Mouse (Mus musculus) forebrain, embryonic 16.5 days (tissue): ENCODE results near the gene Havcr1. TPM values are rescaled to one million over a fixed set of nuclear protein-coding genes. Genes with fewer than 3 reads are reported as not detected.
"Not testable (repeated sequence)": the region's sequence is repeated elsewhere in the genome, so short reads cannot be mapped to it uniquely, and the experiment has no call there.

Experiments used
- ATAC-seq: fragments of 200-750 bp; cut with Nextera tagmentation; 2 replicates; pipeline ENCODE4 v1.8.0; 2017; ENCODE audit warnings: mild to moderate bottlenecking, moderate library complexity
- H3K27ac ChIP-seq: fragments of 300-500 bp; sonication (generic); 2 replicates; pipeline ENCODE4 v1.5.1; 2014; ENCODE audit warnings: low read length, control low read depth
- H3K27me3 ChIP-seq: fragments of 300-500 bp; sonication (generic); replicated peaks from 2 replicates; pipeline ENCODE4 v1.6.1; 2014; ENCODE audit warnings: low read length; ENCODE audit not compliant: control insufficient read depth, insufficient read depth
- H3K36me3 ChIP-seq: fragments of 300-500 bp; sonication (generic); 2 replicates; pipeline ENCODE4 v1.6.1; 2014; ENCODE audit not compliant: control insufficient read depth, insufficient read depth
- H3K4me1 ChIP-seq: fragments of 300-500 bp; sonication (generic); replicated peaks from 2 replicates; pipeline ENCODE4 v1.6.1; 2014; ENCODE audit warnings: low read length; ENCODE audit not compliant: control insufficient read depth, insufficient read depth
- H3K4me2 ChIP-seq: fragments of 300-500 bp; sonication (generic); 2 replicates; pipeline ENCODE4 v1.6.1; 2014; ENCODE audit warnings: mild to moderate bottlenecking, low read length, control low read depth
- H3K4me3 ChIP-seq: fragments of 300-500 bp; sonication (generic); replicated peaks from 2 replicates; pipeline ENCODE4 v1.5.1; 2014; ENCODE audit warnings: mild to moderate bottlenecking, low read length, control low read depth
- H3K9ac ChIP-seq: fragments of 300-500 bp; sonication (generic); replicated peaks from 2 replicates; pipeline ENCODE4 v1.6.1; 2014; ENCODE audit warnings: low read depth, low read length, control low read depth
- H3K9me3 ChIP-seq: fragments of 300-500 bp; sonication (generic); 2 replicates; pipeline ENCODE4 v1.6.1; 2016; ENCODE audit warnings: low read length; ENCODE audit not compliant: control insufficient read depth
- WGBS: fragments of 180-500 bp; shearing (Covaris S2); extraction: QIAGEN DNeasy Blood & Tissue Kit; methylation state at CpG from one replicate; pipeline ENCODE4 v1.1.7; 2014; 5-methylcytosine and 5-hydroxymethylcytosine counted together
- polyA plus RNA-seq: library from polyadenylated mRNA; unstranded; fragments of >200 nt; fragmentation: Nextera tagmentation; extraction: Ambion mirVana; gene quantifications from 2 replicates; pipeline ENCODE4 v1.2.1, GENCODE M21; 2015

Gene Havcr1
- polyA plus RNA-seq = not detected in 2 replicates

GRCm38 (mm10) chr11:46735076-46735475 lies at the start of gene Havcr1:
Havcr1 (plus strand) TSS chr11:46735080.
- H3K27me3 ChIP-seq, H3K4me2 ChIP-seq, H3K36me3 ChIP-seq, H3K4me1 ChIP-seq, H3K27ac ChIP-seq, H3K9me3 ChIP-seq, H3K9ac ChIP-seq, ATAC-seq, H3K4me3 ChIP-seq: not testable (repeated sequence)
- 85% methylated on average over 1 of the region's 1 CpGs for WGBS

DNA sequence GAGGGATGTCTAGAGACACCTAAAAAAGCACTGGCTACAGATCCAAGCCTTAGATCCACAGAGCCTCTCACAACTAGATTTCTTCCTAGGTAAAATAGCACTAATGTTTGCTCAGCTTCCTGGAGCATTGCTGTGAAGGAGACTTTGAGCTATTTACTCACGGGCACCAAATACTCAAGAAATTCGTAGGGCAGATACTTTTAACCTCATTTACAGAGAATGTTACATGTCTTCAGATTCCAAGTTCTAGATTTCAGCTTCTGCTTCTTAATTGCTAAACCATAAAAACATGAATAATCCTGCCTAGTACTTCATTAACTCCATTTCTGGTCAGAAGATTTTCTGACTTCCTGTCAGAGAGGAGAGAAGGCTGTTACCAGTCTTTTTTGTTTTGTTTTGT lies 44.7 kb upstream of the Havcr1 start:
- Histone ChIP-seq H3K4me1 (no peaks in the 10 kb centered on the region), H3K4me3 (no peak overlapping the region), H3K9ac (no peak overlapping the region), H3K4me2 (no peak overlapping the region), H3K27me3 (no peaks in the 10 kb centered on the region), H3K9me3 (no peaks in the 10 kb centered on the region), H3K27ac (no peak overlapping the region), H3K36me3 (no peaks in the 10 kb centered on the region)
- no peak for ATAC-seq
- WGBS = 88% methylated on average over 2 of the region's 2 CpGs

DNA sequence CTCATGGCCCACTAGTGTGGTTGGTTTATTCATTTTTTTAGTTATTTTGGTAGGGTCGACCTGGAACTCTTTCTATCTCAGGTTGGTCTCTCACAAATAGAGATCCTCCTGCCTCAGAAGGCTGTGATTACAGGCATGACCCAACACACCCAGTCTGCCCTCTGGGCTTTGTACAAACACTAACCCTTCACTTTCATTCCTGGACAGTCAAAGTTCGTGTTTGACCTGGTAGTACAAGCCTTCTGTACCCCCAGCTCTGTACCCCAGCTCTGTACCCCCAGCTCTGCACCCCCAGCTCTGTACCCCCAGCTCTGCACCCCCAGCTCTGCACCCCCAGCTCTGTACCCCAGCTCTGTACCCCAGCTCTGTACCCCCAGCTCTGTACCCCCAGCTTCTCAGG lies 39.0 kb upstream of the Havcr1 start:
- not testable (repeated sequence) for H3K27me3 ChIP-seq, H3K4me2 ChIP-seq, H3K27ac ChIP-seq, ATAC-seq, H3K9ac ChIP-seq, H3K36me3 ChIP-seq, H3K4me1 ChIP-seq, H3K4me3 ChIP-seq, H3K9me3 ChIP-seq
- WGBS = 74% methylated on average over 2 of the region's 2 CpGs

DNA sequence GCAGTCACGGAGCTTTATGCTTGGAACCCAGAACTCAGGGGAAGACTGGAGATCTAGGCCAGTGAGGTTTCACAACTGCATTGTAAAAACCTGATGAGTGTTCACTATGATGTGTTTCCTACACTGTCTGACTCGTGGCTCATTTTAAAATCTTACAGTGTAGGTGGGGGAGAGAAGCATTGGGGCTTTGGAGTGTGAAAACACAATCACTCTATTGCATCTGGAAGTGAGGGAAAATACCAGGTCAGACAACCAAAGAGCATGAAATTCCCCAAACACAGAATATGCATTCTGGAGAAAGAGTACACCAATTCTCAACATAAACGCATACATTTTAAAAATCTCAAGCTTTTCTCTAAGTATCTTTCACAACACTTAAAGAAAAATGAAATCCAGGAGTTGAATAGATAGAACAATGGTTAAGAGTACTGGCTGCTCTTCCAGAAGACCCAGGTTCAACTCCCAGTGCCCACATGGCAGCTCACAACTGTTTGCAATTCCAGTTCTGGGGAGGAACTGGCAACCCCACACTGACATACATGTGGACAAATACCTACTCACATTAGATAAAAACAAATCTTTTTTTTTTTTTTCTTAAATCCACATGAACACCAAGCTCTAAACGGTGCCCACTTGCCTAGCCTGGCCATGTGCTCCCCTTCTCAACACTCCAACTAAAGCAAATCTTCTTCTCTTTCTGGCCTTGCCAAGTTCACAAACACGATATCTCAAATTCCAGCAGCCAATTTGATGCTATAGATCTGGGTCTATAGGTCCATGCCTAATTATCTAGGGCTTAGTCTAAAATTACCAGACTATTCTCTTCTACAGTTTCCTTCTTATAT lies 37.2 kb upstream of the Havcr1 start:
- Histone ChIP-seq H3K4me1 (no peaks in the 10 kb centered on the region), H3K4me2 (no peak overlapping the region), H3K27ac (no peak overlapping the region), H3K36me3 (no peaks in the 10 kb centered on the region), H3K9ac (no peak overlapping the region), H3K4me3 (no peak overlapping the region), H3K9me3 (no peaks in the 10 kb centered on the region), H3K27me3 (no peaks in the 10 kb centered on the region)
- ATAC-seq = no peak
- 82% methylated on average over 5 of the region's 5 CpGs for WGBS

GRCm38 (mm10) chr11:46698278-46698655 lies 36.6 kb upstream of the Havcr1 start:
- WGBS = 87% methylated on average over 6 of the region's 6 CpGs
- Histone ChIP-seq H3K27me3 (no peaks in the 10 kb centered on the region), H3K27ac (no peak overlapping the region), H3K36me3 (no peaks in the 10 kb centered on the region), H3K4me3 (no peak overlapping the region), H3K9ac (no peak overlapping the region), H3K4me1 (no peaks in the 10 kb centered on the region), H3K9me3 (no peaks in the 10 kb centered on the region), H3K4me2 (no peak overlapping the region)
- ATAC-seq = no peak

GRCm38 (mm10) chr11:46698830-46699229 lies 36.0 kb upstream of the Havcr1 start:
- Histone ChIP-seq H3K9ac (no peak overlapping the region), H3K27me3 (no peaks in the 10 kb centered on the region), H3K9me3 (no peaks in the 10 kb centered on the region), H3K4me3 (no peak overlapping the region), H3K4me1 (no peaks in the 10 kb centered on the region), H3K27ac (no peak overlapping the region), H3K36me3 (no peaks in the 10 kb centered on the region), H3K4me2 (no peak overlapping the region)
- no peak for ATAC-seq
- 77% methylated on average over 5 of the region's 5 CpGs for WGBS

DNA sequence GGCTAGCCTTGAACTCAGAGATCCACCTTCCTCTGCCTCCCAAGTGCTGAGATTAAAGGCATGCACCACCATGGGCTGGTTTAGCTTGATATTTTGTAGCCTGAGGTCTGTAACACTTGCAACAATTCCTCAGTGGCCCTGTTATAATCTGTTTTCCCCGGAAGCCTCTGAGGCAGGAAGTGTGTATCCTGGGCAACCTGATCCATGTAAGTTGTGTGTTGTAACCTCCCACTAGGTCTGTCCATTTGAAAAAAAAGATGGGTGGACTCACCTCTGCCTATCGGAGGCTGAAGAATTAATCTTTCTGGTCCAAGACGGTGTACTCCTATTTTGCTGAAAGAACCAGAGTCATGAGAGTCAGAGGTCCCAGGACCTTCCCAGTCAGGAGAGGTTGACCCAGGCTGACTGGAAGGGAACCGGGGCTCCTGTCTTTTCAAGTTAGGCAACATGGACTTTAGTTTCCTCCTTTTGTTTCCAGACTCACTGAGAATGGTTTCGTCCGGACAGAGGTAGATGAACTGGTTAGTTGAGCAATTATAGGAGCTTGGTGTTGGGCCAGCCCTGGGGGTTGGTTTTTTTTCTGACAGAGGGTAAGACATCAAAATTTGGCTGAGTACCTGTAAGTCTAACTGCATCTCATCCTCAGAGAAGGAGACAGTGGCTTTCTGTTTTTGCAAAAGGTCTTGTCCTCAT lies 28.1 kb upstream of the Havcr1 start, which contains the start of gene Timd2:
TSS of gene Timd2 (minus strand) at position 398 of the 693 bp plus-strand sequence.
- Histone ChIP-seq H3K9ac (no peak within 1 kb of the TSS), H3K4me1 (no peaks in the 10 kb centered on the region), H3K36me3 (no peaks in the 10 kb centered on the region), H3K27ac (no peak within 1 kb of the TSS), H3K27me3 (no peaks in the 10 kb centered on the region), H3K4me3 (no peak within 1 kb of the TSS), H3K4me2 (no peak within 1 kb of the TSS), H3K9me3 (no peaks in the 10 kb centered on the region)
- WGBS = 81% methylated on average over 6 of the region's 6 CpGs
- ATAC-seq = no peak

- Histone ChIP-seq H3K27ac (no peak overlapping the region), H3K4me2 (no peak overlapping the region)
- 86% methylated on average over 11 of the region's 11 CpGs for WGBS
Measured at GRCm38 (mm10) chr11:46731541-46732070, 3.3 kb upstream of the Havcr1 start.

DNA sequence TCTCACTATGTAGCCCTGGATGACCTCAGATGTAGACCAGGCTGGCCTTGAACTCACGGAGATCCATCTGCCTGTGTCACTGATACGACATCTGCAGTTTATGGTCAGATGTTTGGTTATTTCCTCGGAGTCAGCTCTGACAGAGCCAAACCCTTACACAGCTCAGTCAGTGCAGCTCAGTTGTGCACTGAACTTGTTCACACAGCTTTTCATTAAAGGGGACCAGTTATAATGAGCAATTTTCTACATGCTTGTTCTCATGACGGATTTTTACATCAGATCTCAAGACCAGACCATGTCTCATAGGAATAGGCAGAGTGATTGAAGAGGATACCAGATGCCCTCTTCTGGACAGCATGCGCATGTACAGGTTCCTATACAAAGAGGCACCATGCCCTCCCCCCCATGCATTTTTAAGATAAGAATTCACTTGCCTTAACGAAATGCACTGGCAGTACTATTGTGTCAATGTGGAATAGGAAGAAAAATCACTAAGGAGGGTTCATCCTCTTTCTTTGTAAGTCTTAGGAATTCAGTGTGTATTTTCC lies 1.6 kb upstream of the Havcr1 start:
- Histone ChIP-seq H3K4me2 (no peak overlapping the region), H3K27ac (no peak overlapping the region), H3K9ac (no peak overlapping the region), H3K27me3 (no peaks in the 10 kb centered on the region), H3K4me1 (no peaks in the 10 kb centered on the region), H3K9me3 (no peaks in the 10 kb centered on the region), H3K4me3 (no peak overlapping the region), H3K36me3 (no peaks in the 10 kb centered on the region)
- WGBS = 63% methylated on average over 6 of the region's 6 CpGs
- ATAC-seq = peak; percentile 63

More at GRCm38 (mm10) chr11:46731541-46732070, 3.3 kb upstream of the Havcr1 start:
- Histone ChIP-seq H3K4me3 (no peak overlapping the region), H3K4me1 (no peaks in the 10 kb centered on the region), H3K9me3 (no peaks in the 10 kb centered on the region), H3K9ac (no peak overlapping the region), H3K27me3 (no peaks in the 10 kb centered on the region), H3K36me3 (no peaks in the 10 kb centered on the region)
- ATAC-seq = no peak
